Mouse (Mus musculus) midbrain, embryonic 10.5 days (tissue): ENCODE measurements around the gene Vps35l. TPM values are rescaled to one million over a fixed set of nuclear protein-coding genes. Genes with fewer than 3 reads are reported as not detected.

Experiments used
- DNase-seq: peaks from one replicate; pipeline ENCODE4 v3.0.0-alpha.2; 2017; ENCODE audit warnings: low spot score
- H3K27ac ChIP-seq: fragments of 300-500 bp; sonication (generic); replicated peaks from 2 replicates; pipeline ENCODE4 v1.5.1; 2016; ENCODE audit warnings: mild to moderate bottlenecking
- H3K27me3 ChIP-seq: fragments of 300-500 bp; sonication (generic); 2 replicates; pipeline ENCODE4 v1.6.1; 2016; ENCODE audit warnings: low read depth, mild to moderate bottlenecking; ENCODE audit not compliant: poor library complexity, severe bottlenecking
- H3K36me3 ChIP-seq: fragments of 300-500 bp; sonication (generic); 2 replicates; pipeline ENCODE4 v1.6.1; 2016; ENCODE audit warnings: mild to moderate bottlenecking, moderate library complexity
- H3K4me1 ChIP-seq: fragments of 300-500 bp; sonication (generic); 2 replicates; pipeline ENCODE4 v1.6.1; 2016
- H3K4me3 ChIP-seq: fragments of 300-500 bp; sonication (generic); 2 replicates; pipeline ENCODE4 v1.5.1; 2016; ENCODE audit warnings: mild to moderate bottlenecking, moderate library complexity
- H3K9me3 ChIP-seq: fragments of 300-500 bp; sonication (generic); replicated peaks from 2 replicates; pipeline ENCODE4 v1.6.1; 2016; ENCODE audit warnings: mild to moderate bottlenecking
- WGBS: fragments of 180-500 bp; shearing (Covaris S2); methylation state at CpG from one replicate; pipeline ENCODE4 v1.1.7; 2016; 5-methylcytosine and 5-hydroxymethylcytosine counted together
- polyA plus RNA-seq: library from polyadenylated mRNA; unstranded; fragments of >200 nt; fragmentation: Nextera tagmentation; extraction: Ambion mirVana; gene quantifications from 2 replicates; pipeline ENCODE4 v1.2.1, GENCODE M21; 2016

The Vps35l gene
- polyA plus RNA-seq, 1 experiment from 2014 or later, result 68.6 TPM

DNA sequence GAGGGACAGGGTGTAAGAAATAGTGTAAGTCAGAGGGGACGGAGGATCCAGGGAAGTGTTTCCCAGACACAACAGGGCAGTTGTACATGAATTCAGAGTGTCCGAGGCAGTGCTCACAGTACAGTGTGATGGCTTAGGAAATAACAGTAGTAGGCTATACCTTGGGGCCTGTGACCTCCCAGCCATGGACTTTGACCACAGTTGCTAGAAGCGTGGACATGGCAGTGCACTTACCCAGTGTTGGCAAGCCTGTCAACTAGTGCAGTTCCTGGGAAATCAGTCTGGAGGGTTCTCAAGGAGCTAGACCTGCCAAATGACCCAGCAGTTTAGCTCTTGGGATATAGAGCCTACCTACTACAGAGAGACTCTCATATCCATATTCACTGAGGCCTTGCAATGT lies 76.2 kb downstream of the Vps35l start:
- DNase-seq, result no peak

DNA sequence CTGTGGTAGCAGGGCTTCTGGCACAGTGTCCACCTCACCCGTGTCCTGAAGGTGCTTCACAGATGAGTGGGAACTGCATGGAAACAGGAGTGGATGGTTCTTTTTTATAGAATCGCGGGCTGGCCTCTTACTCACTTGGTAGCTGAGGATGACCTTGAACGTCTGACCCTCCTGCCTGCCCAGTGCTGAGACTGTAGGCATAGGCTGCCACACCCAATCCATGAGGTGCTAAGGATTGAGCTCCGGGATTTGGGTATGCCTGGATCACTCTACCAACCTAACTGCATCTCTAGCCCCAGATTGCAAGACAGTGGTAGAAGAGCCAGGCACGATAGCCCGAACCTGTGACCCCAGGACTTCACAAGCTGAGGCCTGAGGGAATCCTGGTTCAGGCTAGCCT lies 77.7 kb downstream of the Vps35l start:
- H3K9me3 ChIP-seq, result no peaks in the 10 kb centered on the region
- 90% methylated on average over 7 of the region's 7 CpGs for WGBS
- H3K4me3 ChIP-seq, result no peak overlapping the region
- no peak overlapping the region for H3K27ac ChIP-seq
- peaks cover 49% of the 10 kb centered on the region for H3K36me3 ChIP-seq
- H3K27me3 ChIP-seq, result no peaks in the 10 kb centered on the region
- DNase-seq, result no peak
- peaks cover 13% of the 10 kb centered on the region for H3K4me1 ChIP-seq

More for the DNA sequence above, 76.2 kb downstream of the Vps35l start:
- Histone ChIP-seq H3K36me3 (peaks cover 49% of the 10 kb centered on the region), H3K4me3 (no peak overlapping the region), H3K27me3 (no peaks in the 10 kb centered on the region), H3K27ac (no peak overlapping the region), H3K4me1 (peaks cover 17% of the 10 kb centered on the region), H3K9me3 (no peaks in the 10 kb centered on the region)
- WGBS, result 94% methylated on average over 3 of the region's 3 CpGs

GRCm38 (mm10) chr7:118819666-118820065 lies 79.6 kb downstream of the Vps35l start:
- no peaks in the 10 kb centered on the region for H3K9me3 ChIP-seq
- no peak for DNase-seq
- WGBS, result 97% methylated on average over 1 of the region's 1 CpGs
- peaks cover 36% of the 10 kb centered on the region for H3K36me3 ChIP-seq
- H3K4me3 ChIP-seq, result no peak overlapping the region
- H3K27ac ChIP-seq, result no peak overlapping the region
- H3K27me3 ChIP-seq, result no peaks in the 10 kb centered on the region
- H3K4me1 ChIP-seq, result peaks cover 7% of the 10 kb centered on the region

DNA sequence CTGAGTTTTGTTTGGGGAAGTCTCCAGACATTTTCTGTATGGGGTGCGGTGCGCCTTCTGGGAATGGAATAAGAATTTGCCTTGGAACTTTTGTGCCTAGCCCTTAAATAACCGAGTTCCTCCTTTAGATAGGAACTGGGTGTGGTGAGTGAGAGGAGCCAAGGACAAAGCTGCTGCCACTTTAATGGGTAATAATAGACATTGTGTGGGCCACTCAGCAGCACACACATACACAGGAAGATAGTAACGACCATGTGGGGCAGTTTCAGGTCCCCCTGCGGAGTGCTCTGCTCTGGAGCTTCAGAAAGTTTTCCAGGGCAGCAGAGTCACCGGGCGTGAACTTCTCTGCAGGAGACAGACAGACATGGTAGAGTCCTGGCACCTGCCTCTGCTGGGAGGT lies 81.3 kb downstream of the Vps35l start:
- DNase-seq, result no peak
- H3K9me3 ChIP-seq, result no peaks in the 10 kb centered on the region
- H3K36me3 ChIP-seq, result peaks cover 34% of the 10 kb centered on the region
- no peak overlapping the region for H3K4me3 ChIP-seq
- no peak overlapping the region for H3K27ac ChIP-seq
- peaks cover 7% of the 10 kb centered on the region for H3K4me1 ChIP-seq
- no peaks in the 10 kb centered on the region for H3K27me3 ChIP-seq
- 86% methylated on average over 7 of the region's 7 CpGs for WGBS

DNA sequence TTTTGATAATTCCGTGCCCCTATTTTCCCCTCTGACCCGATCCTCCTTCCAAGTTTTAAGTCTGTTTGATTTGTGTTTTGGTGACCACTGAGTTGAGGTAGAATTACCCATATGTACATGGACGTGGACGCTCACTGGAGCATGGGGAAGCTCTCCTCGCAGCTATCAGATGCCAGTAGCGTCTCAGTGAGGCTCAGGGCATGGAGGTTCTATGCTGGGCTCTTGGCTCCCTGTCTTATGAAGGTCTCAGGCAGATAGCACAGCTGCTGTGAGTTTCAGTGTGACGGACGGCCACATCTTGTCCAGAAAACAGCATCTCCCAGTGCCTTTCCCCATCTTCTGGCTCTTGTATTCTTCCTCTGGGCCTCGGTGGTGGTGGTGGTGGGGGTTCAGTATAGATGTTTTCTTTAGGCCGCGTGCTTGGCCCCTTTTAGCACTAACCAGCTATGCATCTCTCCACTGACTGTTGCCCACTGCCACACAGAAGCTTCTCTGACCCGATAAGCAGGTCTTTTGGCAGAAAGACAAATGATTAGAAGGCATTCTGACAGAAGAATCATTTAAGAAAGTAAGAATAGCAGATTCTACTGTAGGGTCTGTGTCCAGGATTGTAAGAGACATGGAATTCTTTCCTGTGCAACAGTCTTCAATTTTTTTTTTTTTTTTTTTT lies 82.0 kb downstream of the Vps35l start:
- Histone ChIP-seq H3K4me1 (peaks cover 8% of the 10 kb centered on the region), H3K27me3 (no peaks in the 10 kb centered on the region), H3K9me3 (no peaks in the 10 kb centered on the region), H3K4me3 (no peak overlapping the region), H3K27ac (no peak overlapping the region), H3K36me3 (peaks cover 37% of the 10 kb centered on the region)
- 89% methylated on average over 12 of the region's 12 CpGs for WGBS
- no peak for DNase-seq

DNA sequence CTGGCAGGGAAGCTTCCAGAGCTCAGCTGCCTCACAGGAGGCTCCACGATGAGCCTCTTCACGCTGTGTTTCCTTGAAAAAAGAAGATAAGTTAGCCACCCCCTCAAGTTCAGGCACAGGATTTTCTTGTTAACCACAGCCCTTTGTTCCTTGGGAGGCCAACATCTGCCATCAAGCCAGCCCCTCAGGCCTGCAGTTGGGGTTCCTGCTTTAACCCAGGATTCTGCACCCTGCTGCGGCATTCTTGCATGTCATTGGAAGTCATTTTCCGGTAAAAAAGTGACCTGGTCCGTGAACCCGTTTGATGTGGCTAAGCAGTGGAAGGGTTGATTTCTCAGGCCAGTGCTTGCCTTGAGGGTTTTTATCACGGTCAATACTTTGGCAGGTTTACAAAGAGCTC lies 84.4 kb downstream of the Vps35l start:
- Histone ChIP-seq H3K27ac (0 out of 2 replicates have a peak overlapping the region, but pooled peaks have one; percentile 57), H3K4me1 (peaks cover 27% of the 10 kb centered on the region), H3K4me3 (no peak overlapping the region), H3K36me3 (peaks cover 20% of the 10 kb centered on the region), H3K27me3 (no peaks in the 10 kb centered on the region), H3K9me3 (no peaks in the 10 kb centered on the region)
- no peak for DNase-seq
- 70% methylated on average over 7 of the region's 7 CpGs for WGBS

DNA sequence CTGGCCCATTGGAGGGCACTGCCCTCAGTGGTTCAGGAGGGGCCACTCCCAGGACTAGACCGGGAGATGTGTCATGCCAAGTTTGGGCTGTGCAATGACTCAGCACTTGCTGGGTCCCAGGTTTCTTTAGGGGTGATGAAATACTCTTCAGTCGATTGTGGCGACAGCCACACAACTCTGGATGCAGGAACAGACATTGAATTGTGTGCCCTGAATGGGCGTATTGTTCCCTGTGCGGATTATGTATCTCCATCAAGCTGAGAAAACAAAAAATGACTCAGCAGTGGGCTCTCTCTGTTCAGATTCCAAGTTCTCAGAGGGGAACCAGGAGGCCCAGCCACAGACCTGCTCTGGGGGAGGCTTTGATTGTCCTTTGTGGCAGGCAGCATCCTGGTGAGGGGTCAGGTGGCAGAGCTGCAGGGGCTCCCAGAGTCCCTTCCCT lies 88.0 kb downstream of the Vps35l start:
- WGBS, result 37% methylated on average over 5 of the region's 5 CpGs
- H3K9me3 ChIP-seq, result no peaks in the 10 kb centered on the region
- H3K4me3 ChIP-seq, result no peak overlapping the region
- H3K27ac ChIP-seq, result peak overlapping the region; percentile 46
- H3K27me3 ChIP-seq, result no peaks in the 10 kb centered on the region
- H3K36me3 ChIP-seq, result peaks cover 24% of the 10 kb centered on the region
- peaks cover 27% of the 10 kb centered on the region for H3K4me1 ChIP-seq
- DNase-seq, result no peak

DNA sequence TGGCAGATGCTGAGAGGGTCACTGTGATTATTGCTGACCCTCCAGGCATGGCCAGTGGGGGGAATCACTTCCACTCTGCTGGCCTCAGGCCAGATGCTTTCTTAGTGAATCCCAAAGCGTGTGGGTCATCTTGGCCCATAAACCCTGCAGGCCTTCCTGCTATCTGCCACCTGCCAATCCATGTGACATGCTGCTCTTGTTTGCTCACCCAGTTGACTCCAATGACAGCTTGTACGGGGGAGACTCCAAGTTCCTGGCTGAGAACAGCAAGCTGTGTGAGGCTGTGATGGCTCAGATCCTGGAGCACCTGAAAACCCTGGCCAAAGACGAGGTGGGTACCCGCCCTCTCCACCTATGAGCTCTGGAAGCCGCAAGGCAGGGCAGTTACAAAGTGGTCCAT lies 97.9 kb downstream of the Vps35l start:
- Histone ChIP-seq H3K27me3 (no peaks in the 10 kb centered on the region), H3K4me1 (no peaks in the 10 kb centered on the region), H3K9me3 (0 out of 2 replicates have a peak, but pooled peaks cover 5% of the 10 kb centered on the region), H3K27ac (no peak overlapping the region), H3K4me3 (no peak overlapping the region), H3K36me3 (peaks cover 97% of the 10 kb centered on the region)
- DNase-seq, result no peak
- 91% methylated on average over 5 of the region's 5 CpGs for WGBS

DNA sequence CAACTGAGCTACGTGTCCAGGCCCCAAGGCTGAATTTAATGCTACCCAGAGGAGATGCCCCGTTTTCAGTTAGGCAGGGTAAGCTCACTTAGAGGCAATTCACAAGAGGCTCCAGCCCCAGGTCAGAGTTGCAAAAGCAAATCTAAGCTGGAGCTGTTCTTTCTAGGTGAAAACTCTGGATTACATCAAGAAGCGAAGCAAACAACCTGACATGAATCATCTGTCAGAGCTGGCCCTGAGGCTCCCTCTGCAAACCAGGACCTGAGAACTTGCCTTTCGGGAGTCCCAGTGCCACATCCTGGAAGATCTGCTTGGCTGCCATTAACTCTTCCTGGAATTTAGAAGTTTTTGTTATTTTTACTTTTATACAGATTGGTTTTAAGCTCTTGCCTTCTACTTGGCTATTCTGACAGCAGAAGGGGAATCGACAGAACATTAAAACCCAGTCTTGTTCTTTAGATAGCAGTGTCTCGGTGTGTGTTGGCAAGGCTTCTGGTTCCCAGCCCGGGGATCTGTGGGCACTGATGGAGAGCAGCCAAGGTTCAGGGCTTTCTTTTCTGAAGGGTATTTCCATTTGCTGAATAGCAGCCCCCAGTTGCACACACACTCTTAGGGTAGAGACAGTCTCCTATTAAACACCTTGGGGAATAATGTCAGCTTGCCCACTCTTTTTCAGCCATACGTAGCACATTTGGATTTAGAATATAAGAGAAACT lies 101.2 kb downstream of the Vps35l start:
- Histone ChIP-seq H3K27me3 (no peaks in the 10 kb centered on the region), H3K4me3 (no peak overlapping the region), H3K27ac (no peak overlapping the region), H3K9me3 (0 out of 2 replicates have a peak, but pooled peaks cover 5% of the 10 kb centered on the region), H3K36me3 (peaks cover 100% of the 10 kb centered on the region), H3K4me1 (no peaks in the 10 kb centered on the region)
- 91% methylated on average over 8 of the region's 8 CpGs for WGBS
- DNase-seq, result no peak

DNA sequence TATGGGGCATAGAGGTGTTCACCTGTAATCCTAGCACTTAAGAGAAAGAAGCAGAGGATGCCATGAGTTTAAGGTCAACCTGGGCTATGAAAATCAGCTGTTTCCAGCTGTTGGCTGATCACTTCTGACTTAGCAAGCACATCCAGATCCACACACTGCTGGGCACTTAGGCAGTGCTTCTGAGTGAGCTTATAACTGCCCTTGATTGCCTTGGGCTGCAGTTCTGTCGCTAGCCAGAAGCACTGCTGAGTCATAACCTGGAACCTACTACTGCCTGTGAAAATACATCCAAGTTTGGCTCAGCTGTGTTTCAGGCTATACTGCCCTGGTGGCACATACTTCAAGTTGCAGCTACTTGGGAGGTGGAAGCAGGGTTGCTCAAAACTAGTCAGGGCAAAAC lies 101.8 kb downstream of the Vps35l start:
- Histone ChIP-seq H3K9me3 (0 out of 2 replicates have a peak, but pooled peaks cover 5% of the 10 kb centered on the region), H3K4me3 (no peak overlapping the region), H3K36me3 (peaks cover 100% of the 10 kb centered on the region), H3K4me1 (no peaks in the 10 kb centered on the region), H3K27me3 (no peaks in the 10 kb centered on the region), H3K27ac (no peak overlapping the region)
- no peak for DNase-seq
- 82% methylated on average over 1 of the region's 1 CpGs for WGBS

DNA sequence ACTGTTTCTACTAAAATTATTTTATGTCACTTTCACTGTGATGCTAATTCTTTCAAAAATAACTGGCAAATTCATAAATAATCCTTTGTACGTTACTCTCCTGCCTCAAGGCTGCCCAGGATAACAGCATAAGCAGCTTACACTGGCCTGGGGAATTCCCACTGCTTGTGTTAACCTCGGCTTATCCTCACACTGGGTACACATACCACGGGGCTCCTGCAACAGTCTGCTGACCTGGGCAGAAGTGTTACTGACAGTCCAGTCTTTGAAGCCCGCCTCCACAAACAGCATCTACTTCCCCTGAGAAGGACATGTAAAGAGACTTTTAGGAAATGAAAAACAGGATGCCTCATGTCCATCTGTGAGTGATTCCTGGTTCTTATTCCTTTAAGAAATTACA lies 102.9 kb downstream of the Vps35l start:
- H3K36me3 ChIP-seq, result peaks cover 100% of the 10 kb centered on the region
- WGBS, result 79% methylated on average over 4 of the region's 4 CpGs

DNA sequence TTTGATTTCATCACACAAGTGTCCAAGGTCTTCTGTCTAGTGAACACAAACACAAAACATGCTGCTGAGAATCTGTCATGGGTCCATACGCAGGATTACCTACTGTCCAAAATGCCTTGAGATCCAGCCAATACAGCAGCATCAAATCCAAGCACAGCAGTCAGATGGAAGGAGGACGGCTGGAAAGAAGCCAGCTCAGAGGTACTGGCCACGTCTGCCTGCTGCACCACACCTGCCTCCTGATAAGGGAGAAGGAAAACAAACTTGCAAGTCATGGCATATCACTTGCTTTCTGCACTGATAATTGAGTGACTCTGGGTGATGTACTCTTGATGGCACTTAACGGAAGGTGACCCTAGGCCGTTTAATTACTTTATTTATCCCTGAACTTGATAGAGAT lies 105.1 kb downstream of the Vps35l start:
- 87% methylated on average over 5 of the region's 5 CpGs for WGBS
- Histone ChIP-seq H3K27me3 (no peaks in the 10 kb centered on the region), H3K36me3 (peaks cover 100% of the 10 kb centered on the region)

More for the DNA sequence above, 102.9 kb downstream of the Vps35l start:
- H3K27ac ChIP-seq, result no peak overlapping the region
- H3K4me1 ChIP-seq, result no peaks in the 10 kb centered on the region
- H3K9me3 ChIP-seq, result 0 out of 2 replicates have a peak, but pooled peaks cover 5% of the 10 kb centered on the region
- H3K4me3 ChIP-seq, result no peak overlapping the region
- no peak for DNase-seq
- no peaks in the 10 kb centered on the region for H3K27me3 ChIP-seq

GRCm38 (mm10) chr7:118846329-118846728 lies 106.3 kb downstream of the Vps35l start:
- Histone ChIP-seq H3K4me3 (no peak overlapping the region), H3K4me1 (no peaks in the 10 kb centered on the region), H3K36me3 (peaks cover 100% of the 10 kb centered on the region), H3K27ac (no peak overlapping the region), H3K9me3 (no peaks in the 10 kb centered on the region), H3K27me3 (no peaks in the 10 kb centered on the region)
- 94% methylated on average over 4 of the region's 4 CpGs for WGBS
- no peak for DNase-seq

More for the DNA sequence above, 105.1 kb downstream of the Vps35l start:
- DNase-seq, result no peak
- Histone ChIP-seq H3K9me3 (no peaks in the 10 kb centered on the region), H3K27ac (no peak overlapping the region), H3K4me3 (no peak overlapping the region), H3K4me1 (no peaks in the 10 kb centered on the region)
